Mouse (Mus musculus) heart, postnatal 10 days (tissue): ENCODE measurements around the gene Gm4301. TPM values are rescaled to one million over a fixed set of nuclear protein-coding genes. Genes with fewer than 3 reads are reported as not detected.
"Not testable (repeated sequence)": the region's sequence is repeated elsewhere in the genome, so short reads cannot be mapped to it uniquely, and the experiment has no call there.

Experiments used
- DNase-seq, 2 experiments: peaks; one replicate each; pipeline ENCODE4 v3.0.0; 2021
- intact Hi-C: fragments of 180-260 bp; cut with DNase I; formaldehyde crosslinking; loops from one replicate; pipeline ENCODE4 v1.15.1; 2025
- total RNA-seq, 2 experiments: library from RNA; stranded (reverse); gene quantifications; 2 replicates each; pipeline ENCODE4 v1.2.3; 2021

Gene Gm4301
- total RNA-seq = not detected

DNA sequence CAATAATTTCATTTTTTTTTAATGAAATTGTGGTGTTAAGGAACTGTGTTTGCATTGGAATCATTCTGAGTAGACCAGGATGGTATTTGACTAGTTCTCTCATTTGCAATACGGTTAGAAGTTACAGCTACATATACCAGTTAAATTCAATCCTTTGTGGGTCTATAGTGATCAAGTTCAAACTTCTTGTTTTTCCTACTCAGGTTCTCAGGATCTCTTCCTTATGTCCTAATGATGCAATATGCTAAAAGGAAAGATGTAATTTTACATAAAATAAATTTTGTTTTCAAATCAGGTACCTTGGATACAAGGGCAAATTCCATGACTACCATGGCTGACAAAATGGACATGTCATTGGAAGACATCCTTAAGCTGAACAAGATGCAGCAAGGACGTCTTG, at the start of gene Gm4301:
Gm4301 (plus strand) TSS at position 301 of the 400 bp plus-strand sequence.
- DNase-seq, intact Hi-C loops: not testable (repeated sequence)

DNA sequence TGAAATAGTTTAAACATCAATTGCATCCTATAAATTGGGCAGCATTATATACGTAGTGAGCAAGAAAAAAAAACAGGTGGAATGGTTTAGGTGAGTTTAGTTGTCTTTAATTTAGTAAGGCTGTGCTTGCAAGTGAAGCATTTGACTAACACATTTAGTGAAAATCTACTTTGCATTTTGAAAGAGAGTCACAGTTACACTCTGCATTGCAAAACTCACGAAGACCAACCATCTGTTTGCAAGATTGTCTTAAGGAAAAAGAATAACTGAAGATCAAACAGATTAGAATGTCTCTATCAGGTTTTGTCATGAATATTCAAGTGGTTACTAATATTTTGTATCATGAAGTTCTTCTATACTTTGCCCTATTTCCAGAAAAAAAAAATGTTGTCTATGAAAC, 39.4 kb upstream of the Gm4301 start:
- DNase-seq = no peak
- intact Hi-C loops = no loop called here

DNA sequence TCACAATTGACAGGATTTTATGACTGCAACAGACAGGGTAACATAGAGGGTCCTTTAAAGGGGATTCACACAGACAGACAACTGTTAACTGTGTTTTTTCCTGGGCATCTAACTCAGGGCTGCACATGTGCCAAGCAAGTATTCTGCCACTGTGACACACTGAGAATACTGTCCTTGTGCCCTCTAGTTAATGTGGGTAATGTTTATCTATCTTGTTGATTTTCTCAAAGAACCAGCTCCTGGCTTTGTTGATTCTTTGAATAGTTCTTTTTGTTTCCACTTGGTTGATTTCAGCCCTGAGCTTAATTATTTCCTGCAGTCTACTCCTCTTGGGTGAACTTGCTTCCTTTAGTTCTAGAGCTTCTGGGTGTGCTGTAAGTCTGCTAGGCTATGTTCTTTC, 35.4 kb upstream of the Gm4301 start:
- intact Hi-C loops, DNase-seq: not testable (repeated sequence)

DNA sequence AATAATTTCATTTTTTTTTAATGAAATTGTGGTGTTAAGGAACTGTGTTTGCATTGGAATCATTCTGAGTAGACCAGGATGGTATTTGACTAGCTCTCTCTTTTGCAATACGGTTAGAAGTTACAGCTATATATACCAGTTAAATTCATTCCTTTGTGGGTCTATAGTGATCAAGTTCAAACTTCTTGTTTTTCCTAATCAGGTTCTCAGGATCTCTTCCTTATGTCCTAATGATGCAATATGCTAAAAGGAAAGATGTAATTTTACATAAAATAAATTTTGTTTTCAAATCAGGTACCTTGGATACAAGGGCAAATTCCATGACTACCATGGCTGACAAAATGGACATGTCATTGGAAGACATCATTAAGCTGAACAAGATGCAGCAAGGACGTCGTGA, 5.1 kb downstream of the Gm4301 start, which contains the start of gene Gm4302:
Gm4302 (plus strand) TSS at position 301 of the 400 bp plus-strand sequence.
- intact Hi-C loops, DNase-seq: not testable (repeated sequence)

DNA sequence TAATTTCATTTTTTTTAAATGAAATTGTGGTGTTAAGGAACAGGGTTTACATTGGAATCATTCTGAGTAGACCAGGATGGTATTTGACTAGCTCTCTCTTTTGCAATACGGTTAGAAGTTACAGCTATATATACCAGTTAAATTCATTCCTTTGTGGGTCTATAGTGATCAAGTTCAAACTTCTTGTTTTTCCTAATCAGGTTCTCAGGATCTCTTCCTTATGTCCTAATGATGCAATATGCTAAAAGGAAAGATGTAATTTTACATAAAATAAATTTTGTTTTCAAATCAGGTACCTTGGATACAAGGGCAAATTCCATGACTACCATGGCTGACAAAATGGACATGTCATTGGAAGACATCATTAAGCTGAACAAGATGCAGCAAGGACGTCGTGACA, 10.2 kb downstream of the Gm4301 start, which contains the start of gene Gm4303:
Gm4303 (plus strand) TSS at position 301 of the 400 bp plus-strand sequence.
- DNase-seq, intact Hi-C loops: not testable (repeated sequence)

DNA sequence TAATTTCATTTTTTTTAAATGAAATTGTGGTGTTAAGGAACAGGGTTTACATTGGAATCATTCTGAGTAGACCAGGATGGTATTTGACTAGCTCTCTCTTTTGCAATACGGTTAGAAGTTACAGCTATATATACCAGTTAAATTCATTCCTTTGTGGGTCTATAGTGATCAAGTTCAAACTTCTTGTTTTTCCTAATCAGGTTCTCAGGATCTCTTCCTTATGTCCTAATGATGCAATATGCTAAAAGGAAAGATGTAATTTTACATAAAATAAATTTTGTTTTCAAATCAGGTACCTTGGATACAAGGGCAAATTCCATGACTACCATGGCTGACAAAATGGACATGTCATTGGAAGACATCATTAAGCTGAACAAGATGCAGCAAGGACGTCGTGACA, 15.3 kb downstream of the Gm4301 start, which contains the start of gene Gm4305:
Gm4305 (plus strand) TSS at position 301 of the 400 bp plus-strand sequence.
- intact Hi-C loops = not testable (repeated sequence)

DNA sequence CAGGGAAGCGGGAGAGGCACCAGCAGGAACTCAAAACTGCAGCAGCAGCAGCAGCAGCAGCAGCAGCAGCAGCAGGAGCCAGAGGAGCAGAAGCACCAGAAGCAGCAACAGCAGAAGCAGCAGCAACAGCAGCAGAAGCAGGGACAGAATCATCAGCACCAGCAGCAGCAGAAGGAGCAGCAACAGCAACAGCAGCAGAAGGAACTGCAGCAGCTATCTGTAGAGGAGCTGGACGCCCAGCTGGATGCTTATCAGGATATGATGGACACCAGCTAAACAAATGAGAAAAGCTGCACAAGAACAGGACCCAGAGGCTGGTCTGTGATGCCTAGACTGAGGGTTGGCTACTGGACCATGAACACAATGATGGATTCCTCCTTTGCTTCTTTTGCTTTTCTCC, 21.4 kb downstream of the Gm4301 start:
- intact Hi-C loops = not testable (repeated sequence)
- DNase-seq = peak in 1 of 2 experiments; percentile 4

More for the DNA sequence above, 15.3 kb downstream of the Gm4301 start, which contains the start of gene Gm4305:
- not testable (repeated sequence) for DNase-seq

DNA sequence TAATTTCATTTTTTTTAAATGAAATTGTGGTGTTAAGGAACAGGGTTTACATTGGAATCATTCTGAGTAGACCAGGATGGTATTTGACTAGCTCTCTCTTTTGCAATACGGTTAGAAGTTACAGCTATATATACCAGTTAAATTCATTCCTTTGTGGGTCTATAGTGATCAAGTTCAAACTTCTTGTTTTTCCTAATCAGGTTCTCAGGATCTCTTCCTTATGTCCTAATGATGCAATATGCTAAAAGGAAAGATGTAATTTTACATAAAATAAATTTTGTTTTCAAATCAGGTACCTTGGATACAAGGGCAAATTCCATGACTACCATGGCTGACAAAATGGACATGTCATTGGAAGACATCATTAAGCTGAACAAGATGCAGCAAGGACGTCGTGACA, 25.6 kb downstream of the Gm4301 start, which contains the start of gene Gm4307:
Gm4307 (plus strand) TSS at position 301 of the 400 bp plus-strand sequence.
- intact Hi-C loops, DNase-seq: not testable (repeated sequence)

DNA sequence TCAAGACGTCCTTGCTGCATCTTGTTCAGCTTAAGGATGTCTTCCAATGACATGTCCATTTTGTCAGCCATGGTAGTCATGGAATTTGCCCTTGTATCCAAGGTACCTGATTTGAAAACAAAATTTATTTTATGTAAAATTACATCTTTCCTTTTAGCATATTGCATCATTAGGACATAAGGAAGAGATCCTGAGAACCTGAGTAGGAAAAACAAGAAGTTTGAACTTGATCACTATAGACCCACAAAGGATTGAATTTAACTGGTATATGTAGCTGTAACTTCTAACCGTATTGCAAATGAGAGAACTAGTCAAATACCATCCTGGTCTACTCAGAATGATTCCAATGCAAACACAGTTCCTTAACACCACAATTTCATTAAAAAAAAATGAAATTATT, 47.0 kb downstream of the Gm4301 start, which contains the start of gene Gm4312:
Gm4312 (minus strand) TSS at position 101 of the 400 bp plus-strand sequence.
- DNase-seq, intact Hi-C loops: not testable (repeated sequence)

Other genes with a start within 250 kb of the Gm4301 start
- not detected for gene Gm4302, start 5.2 kb downstream of the Gm4301 start, total RNA-seq
- not detected for gene Gm4303, start 10.3 kb downstream of the Gm4301 start, total RNA-seq
- gene Gm4305, start 15.4 kb downstream of the Gm4301 start, total RNA-seq = not detected
- not detected for gene Gm4307, start 25.7 kb downstream of the Gm4301 start, total RNA-seq
- not detected for gene Gm4312, start 46.9 kb downstream of the Gm4301 start, total RNA-seq
- gene Tmtc3, start 151.7 kb downstream of the Gm4301 start, total RNA-seq = 10 to 100 TPM; 20.8 to 22.7 TPM
- 1 to 10 TPM; 3.1 to 4.1 TPM for gene Cep290, start 151.9 kb downstream of the Gm4301 start, total RNA-seq